Mouse (Mus musculus) megakaryocyte progenitor cell, adult 5-6 weeks (primary cell): Measurements from ENCODE around the gene Amot. TPM values are rescaled to one million over a fixed set of nuclear protein-coding genes. Genes with fewer than 3 reads are reported as not detected.

ENCODE experiments used
- ATAC-seq: replicated peaks from 2 replicates; pipeline ENCODE4 v1.8.0; 2016; ENCODE audit warnings: mild to moderate bottlenecking, moderate TSS enrichment, inconsistent platforms; ENCODE audit not compliant: poor library complexity
- total RNA-seq, 2 experiments: library from RNA; stranded (forward) in 1 of 2; stranded (reverse) in 1 of 2; fragments of 157-497, 149-512 nt in 1 of 2; fragments of 200-1000 nt in 1 of 2; gene quantifications; 2 replicates each; pipeline versions ENCODE4 v1.2.3 to v1.2.4; 2015 to 2017

The Amot gene
- total RNA-seq, 2 experiments from 2014 or later: 7.6 to 7.9 TPM

GRCm38 (mm10) chrX:145483486-145484055 lies 21.4 kb downstream of the Amot start:
- no peak for ATAC-seq

GRCm38 (mm10) chrX:145482383-145482782 lies 22.6 kb downstream of the Amot start:
- ATAC-seq: no peak

- no peak for ATAC-seq
Observed at GRCm38 (mm10) chrX:145479942-145480341, 25.0 kb downstream of the Amot start.

- ATAC-seq: no peak
Observed at GRCm38 (mm10) chrX:145477725-145478194, 27.2 kb downstream of the Amot start.

GRCm38 (mm10) chrX:145477003-145477724 lies 27.8 kb downstream of the Amot start:
- no peak for ATAC-seq

GRCm38 (mm10) chrX:145468264-145468663 lies 36.7 kb downstream of the Amot start:
- ATAC-seq: no peak

- peak; percentile 46; the same call in 1 of the 2 replicates for ATAC-seq
Observed at GRCm38 (mm10) chrX:145463524-145463923, 41.5 kb downstream of the Amot start.

- ATAC-seq: no peak
Observed at GRCm38 (mm10) chrX:145461339-145461738, 43.6 kb downstream of the Amot start.

GRCm38 (mm10) chrX:145456251-145456650 lies 48.7 kb downstream of the Amot start:
- peak; percentile 71 for ATAC-seq

GRCm38 (mm10) chrX:145455629-145456028 lies 49.4 kb downstream of the Amot start:
- ATAC-seq: no peak

- no peak for ATAC-seq
Observed at GRCm38 (mm10) chrX:145454828-145455227, 50.2 kb downstream of the Amot start.

- no peak for ATAC-seq
Observed at GRCm38 (mm10) chrX:145441526-145441925, 63.5 kb downstream of the Amot start.

- ATAC-seq: peak; percentile 75
Observed at GRCm38 (mm10) chrX:145433652-145434051, 71.3 kb downstream of the Amot start.

GRCm38 (mm10) chrX:145430836-145431570 lies 74.0 kb downstream of the Amot start:
- no peak for ATAC-seq

GRCm38 (mm10) chrX:145428811-145429210 lies 76.2 kb downstream of the Amot start:
- no peak for ATAC-seq

- ATAC-seq: no peak
Observed at GRCm38 (mm10) chrX:145424026-145424425, 81.0 kb downstream of the Amot start.

- no peak for ATAC-seq
Observed at GRCm38 (mm10) chrX:145414319-145414718, 90.7 kb downstream of the Amot start.

GRCm38 (mm10) chrX:145411425-145411824 lies 93.6 kb downstream of the Amot start:
- ATAC-seq: no peak

- peak; percentile 58; the same call in 1 of the 2 replicates for ATAC-seq
Observed at GRCm38 (mm10) chrX:145406052-145406451, 98.9 kb downstream of the Amot start.

- ATAC-seq: no peak
Observed at GRCm38 (mm10) chrX:145401926-145402325, 103.1 kb downstream of the Amot start.

- 0 out of 2 replicates have a peak, but pooled peaks have one; percentile 46 for ATAC-seq
Observed at GRCm38 (mm10) chrX:145399236-145399635, 105.7 kb downstream of the Amot start.
